Mouse (Mus musculus) ovary, adult 10 weeks (tissue): ENCODE results near the gene Xpnpep2. TPM values are rescaled to one million over a fixed set of nuclear protein-coding genes. Genes with fewer than 3 reads are reported as not detected.

Experiments
- polyA plus RNA-seq: library from polyadenylated mRNA; stranded (reverse); fragments of 350-450 nt; fragmentation: Illumina TruSeq; extraction: RNeasy Lipid Tissue Mini Kit (QIAGEN cat#74804); gene quantifications from one replicate; pipeline ENCODE4 v1.2.3, GENCODE M21; 2014

The Xpnpep2 gene
- polyA plus RNA-seq: 0.71 TPM

GRCm38 (mm10) chrX:48108394-48109315, at the start of gene Xpnpep2:
Xpnpep2 (plus strand) TSS chrX:48108725.

GRCm38 (mm10) chrX:48146262-48146661, 37.7 kb downstream of the Xpnpep2 start, which contains the start of gene Sash3:
Sash3 (plus strand) TSS chrX:48146436.

Other genes starting within 250 kb of the Xpnpep2 start
- gene Smarca1, start 215.8 kb upstream of the Xpnpep2 start, polyA plus RNA-seq: 331 TPM
- gene Ocrl, start 196.3 kb upstream of the Xpnpep2 start, polyA plus RNA-seq: 43.6 TPM
- gene Apln, start 73.9 kb upstream of the Xpnpep2 start, polyA plus RNA-seq: 3.7 TPM
- 1.5 TPM for gene Sash3, start 37.7 kb downstream of the Xpnpep2 start, polyA plus RNA-seq
- 26.9 TPM for gene Zdhhc9, start 100.2 kb downstream of the Xpnpep2 start, polyA plus RNA-seq
- 36.9 TPM for gene Utp14a, start 148.1 kb downstream of the Xpnpep2 start, polyA plus RNA-seq
- gene Bcorl1, start 232.6 kb downstream of the Xpnpep2 start, polyA plus RNA-seq: 2.1 TPM